Mouse (Mus musculus) intestine, postnatal 0 days (tissue): ENCODE measurements around the gene Ms4a10. TPM values are rescaled to one million over a fixed set of nuclear protein-coding genes. Genes with fewer than 3 reads are reported as not detected.

Experiments
- ATAC-seq: fragments of 200-750 bp; cut with Nextera tagmentation; 2 replicates; pipeline ENCODE4 v1.8.0; 2017; ENCODE audit warnings: mild to moderate bottlenecking, moderate TSS enrichment, moderate library complexity
- H3K27ac ChIP-seq: fragments of 300-500 bp; sonication (generic); 2 replicates; pipeline ENCODE4 v1.5.1; 2014; ENCODE audit warnings: mild to moderate bottlenecking, low read depth, low read length, moderate library complexity
- H3K27me3 ChIP-seq: fragments of 300-500 bp; sonication (generic); replicated peaks from 2 replicates; pipeline ENCODE4 v1.6.1; 2014; ENCODE audit warnings: low read length, mixed read lengths; ENCODE audit not compliant: control insufficient read depth, insufficient read depth
- H3K36me3 ChIP-seq: fragments of 300-500 bp; sonication (generic); 2 replicates; pipeline ENCODE4 v1.6.1; 2014; ENCODE audit warnings: mild to moderate bottlenecking, moderate library complexity; ENCODE audit not compliant: control insufficient read depth, insufficient read depth
- H3K4me1 ChIP-seq: fragments of 300-500 bp; sonication (generic); replicated peaks from 2 replicates; pipeline ENCODE4 v1.6.1; 2014; ENCODE audit warnings: antibody characterized with exemption, low read length, mixed read lengths; ENCODE audit not compliant: control insufficient read depth, insufficient read depth
- H3K4me2 ChIP-seq: fragments of 300-500 bp; sonication (generic); replicated peaks from 2 replicates; pipeline ENCODE4 v1.6.1; 2014; ENCODE audit warnings: low read depth, mild to moderate bottlenecking, moderate library complexity
- H3K4me3 ChIP-seq: fragments of 300-500 bp; sonication (generic); 2 replicates; pipeline ENCODE4 v1.5.1; 2014; ENCODE audit warnings: low read depth, low read length
- H3K9ac ChIP-seq: fragments of 300-500 bp; sonication (generic); 2 replicates; pipeline ENCODE4 v1.6.1; 2014; ENCODE audit warnings: mild to moderate bottlenecking, low read depth, low read length
- H3K9me3 ChIP-seq: fragments of 300-500 bp; sonication (generic); 2 replicates; pipeline ENCODE4 v1.6.1; 2016; ENCODE audit warnings: mixed run types; ENCODE audit not compliant: control insufficient read depth
- CTCF ChIP-seq: sonication (generic); IDR thresholded peaks from 2 replicates; pipeline ENCODE4 v1.5.1; 2016; ENCODE audit warnings: low read depth, mild to moderate bottlenecking, control low read depth, antibody characterized with exemption, moderate library complexity
- WGBS: fragments of 180-500 bp; shearing (Covaris S2); extraction: QIAGEN DNeasy Blood & Tissue Kit; methylation state at CpG from one replicate; pipeline ENCODE4 v1.1.7; 2014; 5-methylcytosine and 5-hydroxymethylcytosine counted together
- polyA plus RNA-seq: library from polyadenylated mRNA; unstranded; fragments of >200 nt; fragmentation: Nextera tagmentation; extraction: Ambion mirVana; gene quantifications from 2 replicates; pipeline ENCODE4 v1.2.1, GENCODE M21; 2015

Gene Ms4a10
- polyA plus RNA-seq, 1 experiment from 2014 or later = 854 TPM

- no peak overlapping the region for H3K9ac ChIP-seq
- ATAC-seq = no peak
- no peaks in the 10 kb centered on the region for H3K27me3 ChIP-seq
- no peaks in the 10 kb centered on the region for H3K4me1 ChIP-seq
- H3K4me2 ChIP-seq = no peak overlapping the region
- no peaks in the 10 kb centered on the region for H3K9me3 ChIP-seq
- H3K4me3 ChIP-seq = no peak overlapping the region
- H3K27ac ChIP-seq = no peak overlapping the region
- TF ChIP-seq CTCF = no peak
- H3K36me3 ChIP-seq = no peaks in the 10 kb centered on the region
- 59% methylated on average over 5 of the region's 5 CpGs for WGBS
These were observed 58.0 kb downstream of the Ms4a10 start for GRCm38 (mm10) chr19:10916506-10916905.

GRCm38 (mm10) chr19:10914870-10915269 lies 59.6 kb downstream of the Ms4a10 start:
- no peaks in the 10 kb centered on the region for H3K4me1 ChIP-seq
- TF ChIP-seq CTCF = no peak
- no peak overlapping the region for H3K9ac ChIP-seq
- H3K27ac ChIP-seq = no peak overlapping the region
- no peaks in the 10 kb centered on the region for H3K27me3 ChIP-seq
- no peaks in the 10 kb centered on the region for H3K9me3 ChIP-seq
- no peak for ATAC-seq
- WGBS = 88% methylated on average over 2 of the region's 2 CpGs
- no peaks in the 10 kb centered on the region for H3K36me3 ChIP-seq
- no peak overlapping the region for H3K4me3 ChIP-seq
- no peak overlapping the region for H3K4me2 ChIP-seq

GRCm38 (mm10) chr19:10914291-10914690 lies 60.2 kb downstream of the Ms4a10 start:
- Histone ChIP-seq H3K27me3 (no peaks in the 10 kb centered on the region), H3K4me2 (no peak overlapping the region), H3K27ac (no peak overlapping the region), H3K4me3 (no peak overlapping the region), H3K9me3 (no peaks in the 10 kb centered on the region), H3K9ac (no peak overlapping the region), H3K36me3 (no peaks in the 10 kb centered on the region), H3K4me1 (no peaks in the 10 kb centered on the region)
- TF ChIP-seq CTCF = no peak
- no peak for ATAC-seq
- WGBS = 60% methylated on average over 7 of the region's 7 CpGs

Other genes with a start within 250 kb of the Ms4a10 start
- 0.12 and 0.18 TPM in 2 replicates for gene Cd5, start 235.7 kb downstream of the Ms4a10 start, polyA plus RNA-seq
- gene Cd6, start 144.6 kb downstream of the Ms4a10 start, polyA plus RNA-seq = 0.05 TPM in 1 of 2 replicates, not detected in the other
- 0.93 and 0.94 TPM in 2 replicates for gene Slc15a3, start 134.9 kb downstream of the Ms4a10 start, polyA plus RNA-seq
- gene Tmem132a, start 104.7 kb downstream of the Ms4a10 start, polyA plus RNA-seq = 7.1 and 7.5 TPM in 2 replicates
- 35.8 and 36.2 TPM in 2 replicates for gene Tmem109, start 92.7 kb downstream of the Ms4a10 start, polyA plus RNA-seq
- 20.3 and 24.6 TPM in 2 replicates for gene Prpf19, start 79.4 kb downstream of the Ms4a10 start, polyA plus RNA-seq
- gene Zp1, start 54.0 kb downstream of the Ms4a10 start, polyA plus RNA-seq = not detected in 2 replicates
- not detected in 2 replicates for gene Ptgdr2, start 37.5 kb downstream of the Ms4a10 start, polyA plus RNA-seq
- gene Ccdc86, start 25.4 kb downstream of the Ms4a10 start, polyA plus RNA-seq = 11.0 and 12.4 TPM in 2 replicates
- 0.34 and 0.44 TPM in 2 replicates for gene Ms4a15, start 18.6 kb upstream of the Ms4a10 start, polyA plus RNA-seq
- 30.9 and 31.8 TPM in 2 replicates for gene Ms4a18, start 43.4 kb upstream of the Ms4a10 start, polyA plus RNA-seq
- gene Ms4a8a, start 106.4 kb upstream of the Ms4a10 start, polyA plus RNA-seq = 66.9 and 75.7 TPM in 2 replicates
- not detected in 2 replicates for gene 1700017D01Rik, start 156.2 kb upstream of the Ms4a10 start, polyA plus RNA-seq
- not detected in 2 replicates for gene 1700025F22Rik, start 190.7 kb upstream of the Ms4a10 start, polyA plus RNA-seq
- not detected in 2 replicates for gene Ms4a13, start 222.1 kb upstream of the Ms4a10 start, polyA plus RNA-seq